Mouse (Mus musculus) G1E (cell line): ENCODE results near the gene Sgtb.

Experiments used
- CTCF ChIP-seq: IDR thresholded peaks from 2 replicates; pipeline ENCODE4 v1.5.1; 2012; ENCODE audit warnings: low read depth, low read length, inconsistent platforms, mixed read lengths
- GATA1 ChIP-seq: IDR thresholded peaks from 2 replicates; pipeline ENCODE4 v1.6.1; 2012; ENCODE audit warnings: borderline replicate concordance, low read length, inconsistent platforms, mixed read lengths
- POLR2AphosphoS5 ChIP-seq: IDR thresholded peaks from 2 replicates; pipeline ENCODE4 v1.6.1; 2012; ENCODE audit warnings: low read depth, low read length, inconsistent platforms; ENCODE audit not compliant: insufficient replicate concordance

- TF ChIP-seq CTCF: no peak
- TF ChIP-seq POLR2AphosphoS5: no peak
- no peak for TF ChIP-seq GATA1
Measured at GRCm38 (mm10) chr13:104123662-104124381, 14.3 kb downstream of the Sgtb start.
